Comparison of ENCODE assay signal across 30 mouse cellular contexts in the genomic region with DNA sequence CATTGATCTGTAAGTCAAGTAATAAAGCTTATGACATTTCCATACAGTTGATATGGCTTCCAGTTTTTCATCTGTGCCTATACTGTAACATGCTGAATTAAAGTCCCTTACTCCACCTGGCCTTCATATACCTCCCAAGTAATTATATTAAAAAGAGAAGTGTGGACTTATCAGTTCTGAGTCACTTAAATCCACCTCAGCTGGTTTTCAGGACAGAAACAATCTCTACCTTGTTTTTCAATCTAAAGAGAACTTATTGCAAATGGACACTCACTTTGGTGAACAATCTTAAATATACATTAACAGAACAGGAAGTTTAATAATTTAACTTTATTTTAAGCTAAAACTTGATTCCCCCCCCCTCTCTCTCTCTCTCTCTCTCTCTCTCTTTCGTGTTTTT.
"Had no signal": no experiment of that assay in that cellular context is flagged by ENCODE, and none has a peak within 500 bp of the region (broad histone marks: within the 10 kb centered on the region; RNA-seq: fewer than 3 reads in every experiment).

No protein-coding gene starts in this region.

- H3K36me3 ChIP-seq: heart, embryonic 12.5 days; heart, embryonic 13.5 days; heart, embryonic 15.5 days; hindbrain, embryonic 12.5 days; hindbrain, embryonic 13.5 days; hindbrain, embryonic 15.5 days; intestine, embryonic 15.5 days; kidney, embryonic 15.5 days had no signal

- H3K4me3 ChIP-seq: heart, embryonic 12.5 days; heart, embryonic 13.5 days; heart, embryonic 15.5 days; hindbrain, embryonic 10.5 days; hindbrain, embryonic 12.5 days; hindbrain, embryonic 13.5 days; hindbrain, embryonic 15.5 days; intestine, embryonic 15.5 days; kidney, embryonic 15.5 days; layer of hippocampus, adult 2 months; left cerebral cortex, adult 2 months had no signal

- H3K9me3 ChIP-seq: heart, embryonic 12.5 days; heart, embryonic 13.5 days; heart, embryonic 15.5 days; hindbrain, embryonic 12.5 days; hindbrain, embryonic 13.5 days; hindbrain, embryonic 15.5 days; intestine, embryonic 15.5 days; kidney, embryonic 15.5 days had no signal

- DNase-seq: heart, postnatal 10 days; heart, postnatal 14 days; heart, postnatal 36 days; heart, postnatal 4 days; kidney, adult 11 months; kidney, adult 18-20 months; kidney, adult 2 months; kidney, adult 8-10 months; kidney, adult 9 months; kidney, postnatal 10 days; kidney, postnatal 14 days; kidney, postnatal 25 days; kidney, postnatal 36 days; kidney, postnatal 4 days; layer of hippocampus, adult 9-11 months; layer of hippocampus, postnatal 36 days had no signal

- H3K27ac ChIP-seq: heart, embryonic 13.5 days; heart, embryonic 15.5 days; hindbrain, embryonic 10.5 days; hindbrain, embryonic 12.5 days; hindbrain, embryonic 13.5 days; hindbrain, embryonic 14.5 days; hindbrain, embryonic 15.5 days; hindbrain, postnatal 0 days; intestine, embryonic 15.5 days; kidney, embryonic 15.5 days; kidney, postnatal 0 days; left cerebral cortex, adult 2 months had no signal

- H3K4me1 ChIP-seq: hindbrain, embryonic 10.5 days; hindbrain, embryonic 15.5 days had no signal

- H3K27me3 ChIP-seq: heart, embryonic 12.5 days; heart, embryonic 13.5 days; heart, embryonic 15.5 days; hindbrain, embryonic 12.5 days; hindbrain, embryonic 13.5 days; hindbrain, embryonic 15.5 days; intestine, embryonic 15.5 days; kidney, embryonic 15.5 days had no signal

- H3K9ac ChIP-seq: heart, embryonic 12.5 days; heart, embryonic 13.5 days; heart, embryonic 15.5 days; hindbrain, embryonic 12.5 days; hindbrain, embryonic 13.5 days; hindbrain, embryonic 14.5 days; hindbrain, embryonic 15.5 days; intestine, embryonic 15.5 days; kidney, embryonic 15.5 days had no signal
